Mouse (Mus musculus) ovary, adult 18-20 months (tissue): ENCODE measurements around the gene 4931409K22Rik.

Experiments used
- DNase-seq: peaks from one replicate; pipeline ENCODE4 v3.0.0; 2022; ENCODE audit warnings: low spot score, mixed read lengths

The 4931409K22Rik gene

GRCm38 (mm10) chr5:24556709-24557108 is at the start of gene 4931409K22Rik:
4931409K22Rik (minus strand) TSS chr5:24556809.
- no peak for DNase-seq

GRCm38 (mm10) chr5:24605980-24606665 is 49.5 kb upstream of the 4931409K22Rik start:
- DNase-seq: no peak

- DNase-seq: no peak
These were observed 48.8 kb upstream of the 4931409K22Rik start for GRCm38 (mm10) chr5:24605321-24605979.

- DNase-seq: peak; percentile 90
These were observed 48.1 kb upstream of the 4931409K22Rik start for GRCm38 (mm10) chr5:24604656-24605100.

GRCm38 (mm10) chr5:24604080-24604655 is 47.6 kb upstream of the 4931409K22Rik start:
- DNase-seq: no peak

GRCm38 (mm10) chr5:24603431-24604010 is 46.9 kb upstream of the 4931409K22Rik start:
- DNase-seq: no peak

GRCm38 (mm10) chr5:24602751-24603343 is 46.2 kb upstream of the 4931409K22Rik start:
- peak; percentile 90 for DNase-seq

- peak; percentile 66 for DNase-seq
These were observed 45.5 kb upstream of the 4931409K22Rik start for GRCm38 (mm10) chr5:24601911-24602750.

GRCm38 (mm10) chr5:24601071-24601835 is 44.6 kb upstream of the 4931409K22Rik start:
- no peak for DNase-seq

GRCm38 (mm10) chr5:24600236-24600635 is 43.6 kb upstream of the 4931409K22Rik start:
- DNase-seq: no peak

GRCm38 (mm10) chr5:24599137-24599536 is 42.5 kb upstream of the 4931409K22Rik start:
- no peak for DNase-seq

GRCm38 (mm10) chr5:24598570-24599006 is 42.0 kb upstream of the 4931409K22Rik start:
- DNase-seq: peak; percentile 19

- no peak for DNase-seq
These were observed 41.4 kb upstream of the 4931409K22Rik start for GRCm38 (mm10) chr5:24597901-24598569.

GRCm38 (mm10) chr5:24597221-24597728 is 40.7 kb upstream of the 4931409K22Rik start:
- no peak for DNase-seq

- no peak for DNase-seq
These were observed 40.0 kb upstream of the 4931409K22Rik start for GRCm38 (mm10) chr5:24596519-24597171.

GRCm38 (mm10) chr5:24595786-24596380 is 39.3 kb upstream of the 4931409K22Rik start:
- DNase-seq: no peak

- no peak for DNase-seq
These were observed 38.7 kb upstream of the 4931409K22Rik start for GRCm38 (mm10) chr5:24595261-24595660.

- no peak for DNase-seq
These were observed 37.7 kb upstream of the 4931409K22Rik start for GRCm38 (mm10) chr5:24594346-24594745.

GRCm38 (mm10) chr5:24593928-24594327 is 37.3 kb upstream of the 4931409K22Rik start:
- no peak for DNase-seq
